Mouse (Mus musculus) cortical plate, adult 2 months (tissue): ENCODE measurements around the gene Mxi1. TPM values are rescaled to one million over a fixed set of nuclear protein-coding genes. Genes with fewer than 3 reads are reported as not detected.
A peak's percentile ranks its signal among the peaks of the same experiment; 100 is the strongest.

Source experiments
- H3K27ac ChIP-seq: fragments of 200-500 bp; 2 replicates; pipeline ENCODE4 v1.5.1; 2012; ENCODE audit warnings: low read length, control low read depth, inconsistent platforms; ENCODE audit not compliant: insufficient read depth
- H3K4me1 ChIP-seq: fragments of 200-500 bp; 2 replicates; pipeline ENCODE4 v1.6.1; 2011; ENCODE audit warnings: low read length; ENCODE audit not compliant: control insufficient read depth, insufficient read depth
- H3K4me3 ChIP-seq: fragments of 200-500 bp; 2 replicates; pipeline ENCODE4 v1.5.1; 2011; ENCODE audit warnings: mild to moderate bottlenecking, low read length, control low read depth; ENCODE audit not compliant: insufficient read depth
- CTCF ChIP-seq: fragments of 200-500 bp; IDR thresholded peaks from 2 replicates; pipeline ENCODE4 v1.5.1; 2011; ENCODE audit warnings: mild to moderate bottlenecking, control low read depth, low read length; ENCODE audit not compliant: insufficient read depth; ENCODE audit errors: extremely low read depth
- POLR2A ChIP-seq: fragments of 200-500 bp; IDR thresholded peaks from 2 replicates; pipeline ENCODE4 v1.6.1; 2011; ENCODE audit warnings: mild to moderate bottlenecking, low read length, control low read depth; ENCODE audit not compliant: insufficient read depth; ENCODE audit errors: extremely low read depth
- polyA plus RNA-seq: library from polyadenylated mRNA; depleted of rRNA; stranded (reverse); fragments of >200 nt; gene quantifications from 2 replicates; pipeline ENCODE4 v1.2.3, GENCODE M21; 2012

The Mxi1 gene
- polyA plus RNA-seq, 1 experiment, result 81.0 TPM

DNA sequence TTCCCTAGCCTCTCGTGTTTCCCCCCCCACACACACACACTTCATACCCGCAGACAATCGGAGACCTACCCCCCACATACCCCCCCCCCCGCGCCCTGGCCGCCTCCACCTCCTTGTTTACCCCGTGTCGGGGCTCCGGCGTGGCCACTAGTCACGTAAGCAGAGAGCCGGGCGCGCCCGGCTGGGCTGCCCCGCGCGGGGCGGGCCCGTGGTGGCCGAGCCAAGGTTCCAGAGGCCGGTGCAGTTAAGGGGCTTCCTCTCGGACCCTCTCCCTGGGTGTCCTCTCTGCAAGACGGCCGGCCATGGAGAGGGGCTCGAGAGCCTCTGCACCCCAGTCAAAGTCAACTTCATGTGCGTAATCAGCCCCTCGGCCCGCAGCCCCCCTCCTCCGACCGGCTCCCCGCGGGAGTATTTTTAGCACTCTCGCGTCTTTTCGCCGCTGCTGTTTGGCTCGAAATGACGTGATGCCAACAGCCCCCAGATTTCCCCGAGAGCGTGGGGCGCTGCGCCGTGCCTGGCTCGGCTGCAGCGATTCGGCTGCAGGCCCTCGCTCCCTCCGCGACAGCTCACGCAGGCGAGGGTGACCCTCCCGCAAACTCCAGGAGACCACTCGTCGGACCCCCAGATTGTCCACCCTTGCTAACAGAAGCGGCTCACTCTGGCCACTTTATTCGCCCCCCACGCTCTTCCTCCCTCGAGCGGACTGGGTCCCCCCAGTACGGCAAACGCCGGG lies 2.8 kb downstream of the Mxi1 start:
- H3K27ac ChIP-seq, result peak overlapping the region; percentile 98
- peak overlapping the region; percentile 98 for H3K4me3 ChIP-seq
- H3K4me1 ChIP-seq, result peaks cover 3% of the 10 kb centered on the region
- TF ChIP-seq POLR2A, result peak; percentile 51; the same call in 1 of the 2 replicates
- TF ChIP-seq CTCF, result no peak

DNA sequence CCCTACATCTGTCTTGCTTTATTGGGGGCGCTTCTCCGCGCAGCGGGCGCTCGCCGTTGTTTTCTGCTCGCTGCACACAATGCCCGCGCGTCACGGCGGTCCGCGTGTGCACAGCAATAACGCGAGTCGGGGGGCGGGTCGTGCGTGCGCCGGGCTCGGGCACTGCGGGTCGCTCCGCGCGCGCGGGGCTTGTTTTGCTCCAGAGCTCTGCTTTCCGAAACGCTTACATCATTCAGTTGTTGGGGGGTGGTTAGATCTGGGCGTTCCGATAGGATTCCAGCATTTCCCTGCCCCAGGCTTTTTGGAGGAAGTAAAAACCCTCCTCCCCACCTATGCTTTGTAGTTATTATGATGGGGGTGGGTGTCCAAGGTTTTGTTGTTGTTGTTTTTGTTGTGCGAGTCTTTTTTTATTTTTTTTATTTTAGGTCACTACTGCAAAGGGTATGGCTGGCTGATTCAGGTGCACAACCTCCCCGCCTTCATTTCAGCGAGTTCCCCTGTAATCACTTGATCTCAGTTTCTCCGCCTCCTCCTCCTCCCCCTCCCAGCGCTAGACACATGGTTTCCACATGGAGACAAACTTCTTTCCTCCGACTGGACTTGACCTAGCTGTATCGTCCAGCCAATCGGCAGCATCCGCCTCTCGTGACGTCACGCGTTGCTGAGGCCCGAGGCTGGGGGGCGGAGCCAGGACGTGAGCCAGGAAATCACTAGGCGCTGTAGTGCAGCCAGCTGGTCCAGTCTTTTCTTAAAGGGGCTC lies 3.5 kb downstream of the Mxi1 start:
- H3K27ac ChIP-seq, result peak overlapping the region; percentile 98
- peaks cover 3% of the 10 kb centered on the region for H3K4me1 ChIP-seq
- no peak for TF ChIP-seq CTCF
- TF ChIP-seq POLR2A, result no peak; the same call in none of the 2 replicates
- H3K4me3 ChIP-seq, result peak overlapping the region; percentile 98

DNA sequence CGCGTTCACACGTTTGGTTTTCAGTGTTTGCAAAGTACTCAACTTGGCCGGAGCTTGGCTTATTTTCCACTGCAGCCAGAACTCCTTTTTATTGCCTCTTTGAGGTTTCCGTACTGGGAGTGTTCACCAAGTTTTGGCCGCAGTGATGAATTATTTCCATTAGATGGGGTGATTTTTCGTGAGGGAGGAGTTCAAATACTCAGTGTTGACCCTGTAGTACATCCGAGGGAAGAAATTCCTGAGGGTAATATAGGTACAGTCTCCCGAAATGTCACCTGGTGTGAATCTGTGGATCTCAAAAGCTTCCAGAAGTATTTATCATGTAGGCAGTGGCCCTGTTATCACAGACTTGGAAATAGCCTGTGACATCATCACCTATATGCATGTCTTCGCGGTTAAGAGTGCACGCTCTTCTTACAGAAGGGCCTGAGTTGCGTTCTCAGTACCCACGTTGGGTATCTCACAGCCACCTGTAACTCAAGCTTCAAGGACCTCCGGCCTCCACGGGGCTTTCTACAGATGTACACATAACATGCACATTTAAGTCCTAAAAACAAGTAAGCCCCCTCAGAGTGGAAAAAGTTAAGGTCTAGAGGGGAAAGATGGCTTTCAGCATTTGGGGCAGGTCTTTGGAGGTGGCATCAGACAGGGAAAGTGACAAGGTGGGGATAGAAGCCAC lies 4.4 kb downstream of the Mxi1 start:
- Histone ChIP-seq H3K4me3 (peak overlapping the region; percentile 98), H3K27ac (0 out of 2 replicates have a peak overlapping the region, but pooled peaks have one; percentile 4), H3K4me1 (peaks cover 3% of the 10 kb centered on the region)
- no peak for TF ChIP-seq POLR2A
- TF ChIP-seq CTCF, result no peak

DNA sequence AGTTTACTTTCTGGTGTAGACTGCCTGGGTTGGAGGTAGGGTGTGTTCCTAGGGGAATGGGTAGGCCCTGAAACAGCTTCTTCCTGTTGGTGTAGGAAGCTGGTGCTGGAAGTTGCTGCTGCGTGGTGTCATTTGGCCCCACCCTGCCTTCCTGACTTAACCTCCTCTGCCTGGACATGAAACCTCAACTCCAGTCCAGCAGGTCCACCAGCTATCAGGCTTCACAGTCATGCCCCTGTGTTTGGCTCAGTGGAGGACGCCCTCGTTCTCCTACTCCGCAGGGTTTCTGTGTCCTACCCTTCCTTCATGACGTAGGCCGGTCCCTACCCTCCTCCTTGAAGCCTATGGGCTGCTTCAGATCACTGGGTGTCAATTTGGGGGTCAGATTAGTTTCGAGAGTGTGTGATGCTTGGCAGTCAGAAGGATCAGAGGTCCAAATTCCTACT lies 4.9 kb downstream of the Mxi1 start:
- H3K27ac ChIP-seq, result peak overlapping the region; percentile 4; the same call in 1 of the 2 replicates

DNA sequence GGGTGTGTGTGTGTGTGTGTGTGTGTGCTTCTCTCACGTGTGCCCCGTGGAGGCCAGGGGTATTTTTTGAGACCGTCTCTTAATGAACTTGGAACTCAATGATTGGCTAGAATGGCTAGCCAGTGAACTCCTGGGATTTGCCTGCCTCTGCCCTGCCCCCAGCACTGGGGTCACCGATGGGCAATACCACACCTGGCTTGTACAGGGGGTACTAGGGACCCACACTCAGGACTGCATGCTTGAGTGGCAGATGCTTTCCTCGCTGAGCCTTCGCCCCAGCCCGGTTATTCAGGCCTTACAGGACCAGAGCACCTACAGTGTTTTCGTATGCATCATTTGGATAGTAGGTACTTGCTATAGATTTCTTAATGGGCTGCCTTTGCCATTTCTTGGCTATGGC lies 5.8 kb downstream of the Mxi1 start:
- H3K27ac ChIP-seq, result no peak overlapping the region
- H3K4me1 ChIP-seq, result peaks cover 3% of the 10 kb centered on the region
- no peak for TF ChIP-seq POLR2A
- TF ChIP-seq CTCF, result no peak
- H3K4me3 ChIP-seq, result no peak overlapping the region

More for the DNA sequence above, 4.9 kb downstream of the Mxi1 start:
- no peak overlapping the region for H3K4me3 ChIP-seq
- TF ChIP-seq POLR2A, result no peak
- no peak for TF ChIP-seq CTCF
- H3K4me1 ChIP-seq, result peaks cover 3% of the 10 kb centered on the region

DNA sequence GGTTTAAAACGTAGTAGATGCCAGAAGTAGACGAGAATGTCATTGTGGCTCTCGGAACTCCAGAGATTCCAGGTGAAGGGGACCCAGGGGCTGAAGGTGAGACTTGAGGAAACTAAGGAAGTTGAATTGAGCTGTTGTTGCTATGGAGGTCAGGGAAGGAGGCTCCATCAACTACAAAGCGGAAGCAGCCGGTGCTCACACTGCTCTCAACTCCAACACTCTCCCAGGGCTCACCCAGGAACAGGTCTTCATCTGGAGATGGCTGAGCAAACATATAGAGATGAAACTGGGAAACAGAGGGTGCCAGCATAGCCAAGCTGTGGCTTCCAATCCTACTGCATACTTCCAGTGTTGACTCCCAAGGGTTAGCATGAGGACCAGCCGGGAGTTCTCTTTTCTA lies 6.6 kb downstream of the Mxi1 start:
- H3K4me3 ChIP-seq, result no peak overlapping the region
- H3K4me1 ChIP-seq, result peaks cover 3% of the 10 kb centered on the region
- no peak for TF ChIP-seq CTCF
- TF ChIP-seq POLR2A, result no peak
- no peak overlapping the region for H3K27ac ChIP-seq

DNA sequence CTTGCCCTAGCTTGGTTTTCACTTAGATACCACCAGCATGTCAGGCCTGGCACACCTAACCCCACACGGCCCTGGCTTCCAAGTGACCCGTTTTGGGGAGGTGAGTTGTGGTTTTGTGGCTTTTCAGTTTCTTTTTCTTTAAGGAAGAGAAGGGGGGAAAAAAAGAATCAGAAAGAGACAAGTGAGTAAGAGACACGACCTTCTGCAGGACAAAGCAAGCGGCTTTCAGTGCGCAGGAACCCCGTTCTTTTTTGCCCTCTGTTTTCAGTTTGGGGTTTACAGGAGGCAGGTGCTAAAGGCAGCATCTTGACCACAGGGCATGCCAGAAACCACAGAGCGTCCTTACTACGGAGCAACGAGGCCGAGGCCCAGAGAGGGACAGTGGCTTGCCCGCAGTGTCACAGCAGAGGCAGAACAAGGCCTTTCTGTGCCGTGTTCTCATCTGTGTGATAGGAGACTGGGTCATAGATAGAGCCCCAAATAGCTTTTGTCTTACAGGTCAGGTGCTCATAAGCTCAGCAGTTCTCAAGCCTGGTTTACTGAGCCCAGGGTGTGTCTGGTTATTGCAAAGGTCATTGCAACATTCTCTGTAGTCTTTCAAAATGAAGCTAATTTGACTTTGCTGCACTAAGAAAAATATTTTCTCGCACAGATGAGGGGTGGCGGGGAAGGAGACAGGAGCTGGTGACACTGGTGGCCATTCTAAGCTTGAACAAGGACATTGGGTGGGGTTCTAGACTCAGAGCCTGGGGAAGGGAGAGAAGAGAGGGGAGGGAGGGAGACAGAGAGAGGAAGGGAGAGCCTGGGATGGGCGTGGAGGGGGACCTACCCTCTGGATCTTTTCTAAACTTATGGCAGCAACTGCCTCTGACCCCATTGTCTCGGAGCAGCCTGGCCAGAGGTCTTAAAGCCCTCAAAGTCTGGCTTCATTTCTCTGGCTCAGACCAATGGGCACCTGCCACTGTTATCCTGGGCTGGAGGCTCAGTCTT lies 8.1 kb downstream of the Mxi1 start:
- peaks cover 3% of the 10 kb centered on the region for H3K4me1 ChIP-seq
- no peak overlapping the region for H3K4me3 ChIP-seq
- H3K27ac ChIP-seq, result no peak overlapping the region
- TF ChIP-seq POLR2A, result no peak
- no peak for TF ChIP-seq CTCF

DNA sequence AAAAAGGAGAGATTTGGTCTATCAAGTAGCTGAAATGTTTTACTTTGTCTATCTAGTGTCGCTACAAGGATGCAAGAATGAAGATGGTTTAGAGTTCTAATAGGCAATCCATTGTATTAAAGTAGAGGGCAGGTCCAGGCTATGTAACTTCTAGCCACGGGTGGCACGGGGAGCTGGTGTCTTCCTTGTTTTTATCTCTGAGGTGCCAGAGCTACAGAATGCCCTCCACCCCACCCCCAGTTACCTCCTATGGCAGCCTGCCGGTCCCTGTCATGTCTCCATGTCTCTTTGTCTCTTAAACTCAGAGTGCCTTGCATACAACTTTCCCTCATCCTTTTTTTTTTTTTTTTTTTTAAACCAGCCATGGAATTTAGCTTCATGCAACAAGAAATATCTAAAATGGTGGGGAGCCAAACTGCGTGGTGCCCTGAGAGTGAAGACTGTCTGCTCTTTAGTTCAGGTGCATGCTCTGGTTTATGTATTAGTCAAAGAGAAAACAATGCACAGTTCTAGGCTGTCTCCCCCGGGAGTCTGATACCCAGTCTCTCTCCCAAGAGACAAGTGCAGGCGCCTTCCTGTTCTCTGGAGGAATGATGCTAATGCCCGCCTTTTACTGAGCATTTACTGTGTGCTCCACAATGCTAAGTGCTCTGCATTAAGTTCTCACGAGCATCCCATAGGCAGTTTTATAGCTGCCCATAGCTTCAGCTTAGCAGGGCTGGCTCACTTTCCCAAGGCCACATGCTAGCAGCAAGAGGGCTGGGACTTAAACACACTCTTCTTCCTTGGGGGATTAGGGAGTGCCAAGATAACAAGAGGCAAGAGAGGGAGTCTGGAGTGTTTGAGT lies 10.2 kb downstream of the Mxi1 start:
- Histone ChIP-seq H3K4me3 (no peak overlapping the region), H3K4me1 (peaks cover 3% of the 10 kb centered on the region), H3K27ac (no peak overlapping the region)
- no peak for TF ChIP-seq CTCF
- no peak for TF ChIP-seq POLR2A
